Mouse (Mus musculus) CD8-positive naive resting alpha-beta T cell, adult 57 days (primary cell): ENCODE data around the gene Ccdc170. TPM values are rescaled to one million over a fixed set of nuclear protein-coding genes. Genes with fewer than 3 reads are reported as not detected.

Experiments
- total RNA-seq: library from RNA; stranded (reverse); gene quantifications from one replicate; pipeline ENCODE4 v1.2.4, GENCODE M21; 2023

Ccdc170 gene
- not detected for total RNA-seq

GRCm38 (mm10) chr10:4482355-4482754, at the start of gene Ccdc170:
Ccdc170 (plus strand) TSS chr10:4482502.

DNA sequence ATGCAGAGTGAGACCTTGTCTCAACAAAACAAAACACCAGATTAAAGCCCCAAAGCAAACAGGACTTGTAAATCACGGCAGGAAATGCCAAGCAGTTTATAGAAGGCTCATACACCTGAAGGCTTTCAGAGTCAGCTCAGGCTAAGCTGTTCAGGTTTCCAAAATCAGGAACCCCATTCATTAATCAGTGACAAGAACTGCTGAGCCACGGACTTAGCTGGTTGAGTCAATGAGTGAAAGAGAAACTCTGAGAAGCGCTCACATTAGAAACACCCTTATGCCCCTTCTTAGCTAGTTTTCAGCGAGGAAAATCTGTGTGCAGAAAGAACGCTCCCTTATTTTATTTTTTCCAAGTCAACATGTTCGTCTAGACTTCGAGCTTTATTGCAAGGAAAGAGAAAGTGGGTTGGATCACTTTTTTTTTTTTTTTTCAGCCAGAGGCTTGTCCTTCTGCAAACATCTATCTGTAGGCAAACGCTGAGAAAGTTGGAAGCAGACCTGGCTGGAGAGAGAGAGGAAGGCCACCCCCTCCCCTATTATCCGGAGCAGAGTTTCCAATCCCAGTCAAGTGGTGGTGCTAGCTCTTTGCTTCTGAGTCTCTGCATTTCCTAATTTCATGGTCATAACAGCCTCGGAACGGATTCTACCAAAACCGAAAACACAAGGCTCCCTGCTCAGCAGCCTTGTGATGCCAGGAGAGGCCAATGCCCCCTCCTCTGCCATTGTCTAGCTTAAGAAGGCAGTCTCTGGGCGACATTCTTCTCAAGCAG, 129.3 kb downstream of the Ccdc170 start, which contains the start of gene Esr1:
Gene Esr1 (plus strand): TSS at position 208 of the 770 bp plus-strand sequence.

Other genes starting within 250 kb of the Ccdc170 start
- 3.1 TPM for gene Akap12, start 216.1 kb upstream of the Ccdc170 start, total RNA-seq
- 28.0 TPM for gene Zbtb2, start 94.4 kb upstream of the Ccdc170 start, total RNA-seq
- gene Rmnd1, start 50.1 kb upstream of the Ccdc170 start, total RNA-seq: 43.3 TPM
- 17.0 TPM for gene Armt1, start 50.0 kb upstream of the Ccdc170 start, total RNA-seq
- 2.2 TPM for gene Esr1, start 129.1 kb downstream of the Ccdc170 start, total RNA-seq